Mouse (Mus musculus) spleen, adult 2 months (tissue): ENCODE data around the gene H2al2c. TPM values are rescaled to one million over a fixed set of nuclear protein-coding genes. Genes with fewer than 3 reads are reported as not detected.
"Not testable (repeated sequence)": the region's sequence is repeated elsewhere in the genome, so short reads cannot be mapped to it uniquely, and the experiment has no call there.

Experiments
- DNase-seq, 2 experiments: peaks; one replicate each; pipeline versions ENCODE4 v3.0.0 to v3.0.0-alpha.2; 2012 to 2021; ENCODE audit warnings: low spot score in 2 of 2, low read depth in 1 of 2
- H3K27ac ChIP-seq: fragments of 200-500 bp; 2 replicates; pipeline ENCODE4 v1.5.1; 2012; ENCODE audit warnings: low read length, inconsistent platforms; ENCODE audit not compliant: insufficient read depth
- H3K27me3 ChIP-seq: fragments of 200-500 bp; 2 replicates; pipeline ENCODE4 v1.6.1; 2012; ENCODE audit warnings: mild to moderate bottlenecking, moderate library complexity, low read length, inconsistent platforms; ENCODE audit not compliant: control insufficient read depth, insufficient read depth
- H3K36me3 ChIP-seq: fragments of 200-500 bp; 2 replicates; pipeline ENCODE4 v1.6.1; 2012; ENCODE audit warnings: mild to moderate bottlenecking, low read length, inconsistent platforms; ENCODE audit not compliant: control insufficient read depth, insufficient read depth
- H3K4me1 ChIP-seq: fragments of 200-500 bp; 2 replicates; pipeline ENCODE4 v1.6.1; 2011; ENCODE audit warnings: inconsistent platforms; ENCODE audit not compliant: control insufficient read depth, insufficient read depth, insufficient read length
- H3K4me3 ChIP-seq: fragments of 200-500 bp; 2 replicates; pipeline ENCODE4 v1.5.1; 2011; ENCODE audit warnings: mild to moderate bottlenecking, inconsistent platforms; ENCODE audit not compliant: insufficient read depth, insufficient read length; ENCODE audit errors: extremely low read depth
- WGBS: fragments of 180-500 bp; shearing (Covaris S2); methylation state at CpG from one replicate; pipeline ENCODE4 v1.1.7; 2018; 5-methylcytosine and 5-hydroxymethylcytosine counted together
- polyA plus RNA-seq: library from polyadenylated mRNA; depleted of rRNA; stranded (reverse); fragments of >200 nt; gene quantifications from 2 replicates; pipeline ENCODE4 v1.2.3, GENCODE M21; 2012; rRNA removed

Gene H2al2c
- polyA plus RNA-seq: not detected in 2 replicates

GRCm38 (mm10) chrY:2598799-2599198 lies at the start of gene H2al2c:
H2al2c (plus strand) TSS chrY:2599099.
- not testable (repeated sequence) for DNase-seq, H3K36me3 ChIP-seq, H3K4me1 ChIP-seq, H3K27ac ChIP-seq, H3K27me3 ChIP-seq, H3K4me3 ChIP-seq
- no CpG with 5 or more reads among the region's 4 CpGs for WGBS

Other genes starting within 250 kb of the H2al2c start
- not detected in 2 replicates for gene Sry, start 64.6 kb downstream of the H2al2c start, polyA plus RNA-seq
- gene H2al2b, start 121.6 kb downstream of the H2al2c start, polyA plus RNA-seq: not detected in 2 replicates
- not detected in 2 replicates for gene Gm4064, start 197.1 kb downstream of the H2al2c start, polyA plus RNA-seq
- not detected in 2 replicates for gene Rbmy, start 231.6 kb downstream of the H2al2c start, polyA plus RNA-seq
- gene Gm10256, start 231.6 kb downstream of the H2al2c start, polyA plus RNA-seq: not detected in 2 replicates